Mouse (Mus musculus): Measurements from ENCODE around the gene Ddx46. TPM values are rescaled to one million over a fixed set of nuclear protein-coding genes. Genes with fewer than 3 reads are reported as not detected.

Ddx46 gene
- 15.8 and 16.5 TPM in 2 replicates for polyA plus RNA-seq (2015; fragmentation: Nextera tagmentation; extraction: Ambion mirVana)

DNA sequence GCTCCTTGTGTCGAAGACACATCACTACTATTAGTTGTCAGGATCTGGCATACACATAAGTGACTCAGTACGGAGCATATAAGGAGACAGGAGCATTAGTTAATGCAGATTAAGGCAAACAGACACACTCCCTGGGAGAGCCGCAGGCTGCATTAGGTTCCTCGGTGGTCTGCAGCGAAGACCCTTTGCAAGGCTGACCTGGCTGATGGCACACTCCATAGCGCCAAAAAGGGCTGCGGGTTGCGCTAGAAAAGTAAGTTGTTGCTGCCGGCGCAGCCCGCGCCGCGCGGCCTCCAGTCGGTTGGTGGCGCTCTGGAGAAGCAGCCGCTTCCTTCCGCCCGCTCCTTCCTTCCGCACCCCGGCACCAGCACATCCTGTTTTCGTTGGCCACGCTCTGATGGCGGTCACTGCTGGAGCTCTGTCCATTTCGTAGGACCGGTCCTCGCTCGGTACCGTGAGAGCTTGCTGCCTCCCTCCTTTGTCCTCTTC is at the start of gene Ddx46:
Ddx46 (plus strand) TSS at position 389 of the 489 bp plus-strand sequence.

DNA sequence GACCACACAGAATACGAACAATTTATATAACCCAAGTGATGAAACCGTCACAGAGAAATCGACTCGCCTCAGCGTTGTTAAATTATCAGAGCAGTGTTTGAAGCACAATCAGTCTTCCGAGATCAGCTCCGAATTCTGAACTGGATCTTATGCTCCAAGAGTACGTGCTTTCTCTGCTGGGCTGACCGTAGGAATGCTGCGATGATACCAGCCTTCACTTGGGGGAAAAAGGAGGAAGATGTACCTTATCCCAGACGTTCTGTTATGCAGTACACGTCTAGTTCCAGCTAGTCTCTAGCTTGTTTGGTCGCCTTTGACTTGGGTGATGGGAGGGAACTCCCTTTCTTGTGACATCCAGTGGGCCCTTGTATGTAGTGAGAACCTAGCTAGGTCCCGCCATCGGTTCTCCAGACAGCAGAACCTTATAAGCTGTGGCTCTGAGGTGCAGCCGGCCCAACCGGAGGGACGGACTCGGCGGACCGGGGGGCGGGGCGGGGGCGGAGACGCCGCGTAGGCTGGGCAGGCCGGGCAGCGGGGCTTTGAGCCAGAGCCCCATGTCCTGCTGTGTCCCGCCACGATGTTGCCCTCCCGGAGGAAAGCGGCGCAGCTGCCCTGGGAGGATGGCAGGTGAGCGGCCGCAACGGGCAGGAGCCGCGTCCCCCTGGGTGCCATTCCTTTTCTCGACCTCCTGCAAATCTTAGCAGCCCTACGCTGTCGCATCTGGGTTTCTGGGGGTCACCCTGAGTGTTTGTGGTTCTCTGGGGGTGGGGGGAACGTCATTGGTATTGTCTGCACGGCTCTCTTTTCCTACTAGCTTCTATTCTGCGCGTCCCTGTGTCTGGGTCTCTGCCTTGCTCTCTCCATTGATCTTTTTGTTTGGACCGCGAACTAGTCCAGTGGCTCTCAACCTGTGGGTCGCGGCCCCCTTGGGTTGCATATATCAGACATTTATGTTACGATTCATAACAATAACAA is 35.0 kb upstream of the Ddx46 start, which contains the start of gene B4galt7:
B4galt7 (plus strand) TSS at position 331 of the 975 bp plus-strand sequence.

DNA sequence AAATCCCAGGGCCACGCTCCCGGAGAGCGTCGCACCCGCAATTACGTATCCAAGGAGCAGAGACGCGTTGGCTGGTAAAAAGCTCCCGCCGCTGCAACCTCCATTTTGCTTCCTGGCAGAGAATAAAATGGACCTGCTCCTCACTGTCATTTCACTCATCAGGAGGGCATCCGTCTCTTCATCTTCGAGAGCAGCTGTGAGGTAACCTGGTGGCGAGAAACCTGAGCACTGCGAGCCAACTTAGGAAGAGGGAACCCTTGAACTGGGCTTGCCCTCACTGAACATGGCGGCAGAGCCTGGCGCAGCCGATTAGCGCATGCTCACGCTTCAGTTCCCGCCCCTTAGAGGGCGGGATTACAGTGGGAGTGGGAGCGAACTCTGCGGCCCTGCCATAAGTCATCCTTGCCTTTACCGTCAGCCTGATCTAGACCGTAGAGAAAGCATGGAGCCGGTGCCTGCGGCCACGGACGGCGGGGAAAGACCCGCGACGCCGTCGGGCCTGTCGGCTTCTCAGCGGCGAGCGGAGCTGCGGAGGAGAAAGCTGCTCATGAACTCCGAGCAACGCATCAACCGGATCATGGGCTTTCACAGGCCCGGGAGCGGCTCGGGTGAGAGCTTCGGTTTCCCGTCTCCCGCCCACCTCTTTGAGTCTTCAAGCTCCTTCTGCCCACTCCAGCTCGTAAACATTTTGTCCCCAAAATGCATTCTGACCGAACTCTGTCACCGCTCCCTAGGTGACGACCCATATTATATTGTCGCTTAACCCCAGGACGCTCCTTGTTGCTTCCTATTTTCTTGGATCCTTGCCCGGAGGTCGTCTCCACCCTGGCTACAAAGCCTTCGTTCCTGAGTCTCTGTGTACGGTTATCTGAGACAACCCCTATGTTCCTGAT is 11.9 kb upstream of the Ddx46 start, which contains the start of gene Caml:
Caml (plus strand) TSS at position 357 of the 893 bp plus-strand sequence.

DNA sequence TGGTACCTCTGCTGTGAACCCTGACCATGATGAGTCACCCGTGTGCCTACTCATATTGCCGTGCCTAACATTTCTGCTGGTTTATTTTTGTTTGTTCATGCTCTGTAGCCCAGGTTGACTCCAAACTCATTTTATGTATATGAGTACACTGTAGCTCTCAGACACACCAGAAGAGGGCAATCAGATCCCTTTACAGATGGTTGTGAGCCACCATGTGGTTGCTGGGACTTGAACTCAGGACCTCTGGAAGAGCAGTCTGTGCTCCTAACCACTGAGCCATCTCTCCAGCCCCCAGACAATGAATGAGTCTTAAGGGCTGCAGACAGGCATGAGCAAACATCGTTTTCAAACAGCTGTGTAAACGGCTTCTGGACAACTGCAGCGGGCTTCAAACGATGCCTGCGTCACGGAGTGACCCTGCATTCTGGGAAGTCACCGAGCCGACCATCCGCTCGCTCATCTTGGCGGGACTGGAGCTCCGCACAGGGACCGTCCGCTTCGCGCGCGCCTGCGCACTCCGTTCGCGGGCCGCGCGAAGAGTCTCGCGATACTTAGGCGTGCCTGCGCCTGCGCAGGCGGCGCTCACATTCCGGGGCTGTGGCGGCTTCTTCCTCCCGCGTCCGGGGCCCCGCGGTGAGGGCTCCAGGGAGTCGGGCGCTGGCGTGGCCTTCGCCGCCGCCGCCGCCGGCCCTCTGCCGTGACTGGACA is 57.9 kb downstream of the Ddx46 start, which contains the start of gene B230219D22Rik:
B230219D22Rik (plus strand) TSS at position 590 of the 708 bp plus-strand sequence.

DNA sequence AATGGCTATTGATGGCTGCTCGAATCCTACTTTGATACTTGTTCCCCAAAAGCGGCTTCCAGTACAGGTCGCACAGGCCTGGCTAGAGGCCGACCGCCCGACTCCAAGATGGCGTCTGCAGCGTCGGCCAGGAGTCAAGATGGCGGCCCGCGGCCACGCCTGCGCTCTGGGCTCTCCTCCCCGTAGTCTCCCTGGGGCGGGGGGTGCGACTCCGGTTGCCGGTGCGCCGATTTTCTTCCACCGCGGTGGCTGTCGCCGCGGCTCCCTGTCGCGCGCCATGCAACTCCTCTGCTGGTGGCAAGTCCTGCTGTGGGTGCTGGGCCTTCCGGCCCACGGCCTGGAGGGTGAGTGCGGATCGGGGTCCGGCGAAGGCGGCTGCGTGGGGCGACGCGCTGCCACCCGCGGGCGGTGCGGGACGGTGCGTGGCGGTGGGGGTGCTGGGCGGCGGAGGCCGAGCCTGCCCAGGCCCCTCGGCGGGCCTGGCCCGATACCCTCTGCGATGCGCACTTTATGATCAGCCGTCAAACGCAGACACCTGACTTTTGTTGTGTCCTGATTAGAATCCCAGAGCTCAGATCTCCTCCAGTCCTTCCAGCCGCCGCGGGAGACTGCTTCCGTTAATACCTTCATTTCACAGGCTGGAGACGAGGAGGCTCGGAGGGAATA is 79.8 kb downstream of the Ddx46 start, which contains the start of gene Txndc15:
Txndc15 (plus strand) TSS at position 150 of the 666 bp plus-strand sequence.

DNA sequence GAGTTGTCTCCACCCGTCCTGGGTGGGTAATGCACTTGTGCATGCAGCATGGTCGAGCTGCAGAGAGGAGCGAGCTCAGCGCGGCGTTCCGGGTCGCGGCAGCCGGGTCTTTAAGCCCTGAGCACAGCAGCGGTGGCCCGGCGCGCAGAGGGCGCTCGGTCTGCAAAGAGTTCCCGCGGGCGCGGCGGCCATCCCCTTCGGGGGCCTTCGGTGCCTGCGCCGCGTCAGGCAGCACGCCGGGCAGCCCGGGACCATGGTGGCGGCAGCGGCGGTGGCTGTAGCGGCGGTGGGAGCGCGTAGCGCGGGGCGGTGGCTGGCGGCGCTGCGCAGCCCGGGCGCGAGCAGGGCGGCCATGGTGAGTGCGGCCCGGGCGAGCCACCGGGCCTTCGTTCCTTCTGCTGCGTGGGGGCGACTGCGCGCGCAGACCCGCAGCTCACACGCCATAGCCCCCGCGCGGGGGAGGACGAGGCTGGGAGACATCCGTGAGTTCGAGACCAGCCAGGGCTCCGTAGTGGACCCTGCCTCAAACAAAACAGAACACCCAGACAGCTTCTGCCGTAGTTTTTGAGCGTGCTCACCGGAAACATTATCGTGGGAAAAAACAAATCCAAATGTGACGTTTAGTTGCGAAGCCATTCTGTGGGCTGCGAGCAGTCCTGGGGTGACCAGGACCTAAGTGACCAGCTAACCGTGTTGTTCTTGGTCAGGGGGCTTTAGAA is 92.5 kb downstream of the Ddx46 start, which contains the start of gene Pcbd2:
Pcbd2 (plus strand) TSS at position 249 of the 719 bp plus-strand sequence.

Other genes with a start within 250 kb of the Ddx46 start
- not detected in 2 replicates for gene Slc34a1, start 236.8 kb upstream of the Ddx46 start, polyA plus RNA-seq (2015; fragmentation: Nextera tagmentation; extraction: Ambion mirVana)
- gene Pfn3, start 219.8 kb upstream of the Ddx46 start, polyA plus RNA-seq (2015; fragmentation: Nextera tagmentation; extraction: Ambion mirVana), result not detected in 2 replicates
- 0.30 TPM in 1 of 2 replicates, not detected in the other for gene F12, start 208.2 kb upstream of the Ddx46 start, polyA plus RNA-seq (2015; fragmentation: Nextera tagmentation; extraction: Ambion mirVana)
- gene Grk6, start 190.0 kb upstream of the Ddx46 start, polyA plus RNA-seq (2015; fragmentation: Nextera tagmentation; extraction: Ambion mirVana), result 21.2 and 22.9 TPM in 2 replicates
- gene Prr7, start 170.8 kb upstream of the Ddx46 start, polyA plus RNA-seq (2015; fragmentation: Nextera tagmentation; extraction: Ambion mirVana), result 0.42 TPM in 1 of 2 replicates, not detected in the other
- gene Dbn1, start 146.9 kb upstream of the Ddx46 start, polyA plus RNA-seq (2015; fragmentation: Nextera tagmentation; extraction: Ambion mirVana), result 55.6 and 76.0 TPM in 2 replicates
- 767 and 826 TPM in 2 replicates for gene Pdlim7, start 121.4 kb upstream of the Ddx46 start, polyA plus RNA-seq (2015; fragmentation: Nextera tagmentation; extraction: Ambion mirVana)
- 2.6 and 9.6 TPM in 2 replicates for gene Dok3, start 105.7 kb upstream of the Ddx46 start, polyA plus RNA-seq (2015; fragmentation: Nextera tagmentation; extraction: Ambion mirVana)
- gene Ddx41, start 98.4 kb upstream of the Ddx46 start, polyA plus RNA-seq (2015; fragmentation: Nextera tagmentation; extraction: Ambion mirVana), result 23.4 and 27.9 TPM in 2 replicates
- 12.6 and 13.7 TPM in 2 replicates for gene Fam193b, start 63.9 kb upstream of the Ddx46 start, polyA plus RNA-seq (2015; fragmentation: Nextera tagmentation; extraction: Ambion mirVana)
- 104 and 125 TPM in 2 replicates for gene Tmed9, start 61.3 kb upstream of the Ddx46 start, polyA plus RNA-seq (2015; fragmentation: Nextera tagmentation; extraction: Ambion mirVana)
- gene B4galt7, start 35.1 kb upstream of the Ddx46 start, polyA plus RNA-seq (2015; fragmentation: Nextera tagmentation; extraction: Ambion mirVana), result 18.9 and 19.7 TPM in 2 replicates
- 32.8 and 38.6 TPM in 2 replicates for gene Caml, start 12.0 kb upstream of the Ddx46 start, polyA plus RNA-seq (2015; fragmentation: Nextera tagmentation; extraction: Ambion mirVana)
- 36.8 and 41.9 TPM in 2 replicates for gene B230219D22Rik, start 58.1 kb downstream of the Ddx46 start, polyA plus RNA-seq (2015; fragmentation: Nextera tagmentation; extraction: Ambion mirVana)
- gene Txndc15, start 79.6 kb downstream of the Ddx46 start, polyA plus RNA-seq (2015; fragmentation: Nextera tagmentation; extraction: Ambion mirVana), result 50.2 and 50.5 TPM in 2 replicates
- 44.6 and 45.8 TPM in 2 replicates for gene Pcbd2, start 92.3 kb downstream of the Ddx46 start, polyA plus RNA-seq (2015; fragmentation: Nextera tagmentation; extraction: Ambion mirVana)
- gene Catsper3, start 149.5 kb downstream of the Ddx46 start, polyA plus RNA-seq (2015; fragmentation: Nextera tagmentation; extraction: Ambion mirVana), result 0.22 TPM in 1 of 2 replicates, not detected in the other
- gene Pitx1, start 201.2 kb downstream of the Ddx46 start, polyA plus RNA-seq (2015; fragmentation: Nextera tagmentation; extraction: Ambion mirVana), result 101 and 103 TPM in 2 replicates

Measured in urinary bladder, postnatal 0 days (tissue).